Mouse (Mus musculus) midbrain, embryonic 16.5 days (tissue): Measurements from ENCODE around the gene Msi2. TPM values are rescaled to one million over a fixed set of nuclear protein-coding genes. Genes with fewer than 3 reads are reported as not detected.

Experiments
- ATAC-seq: fragments of 200-750 bp; cut with Nextera tagmentation; 2 replicates; pipeline ENCODE4 v1.8.0; 2017; ENCODE audit warnings: moderate TSS enrichment
- H3K27ac ChIP-seq: fragments of 300-500 bp; sonication (generic); 2 replicates; pipeline ENCODE4 v1.5.1; 2014; ENCODE audit warnings: mild to moderate bottlenecking, low read length, mixed read lengths
- H3K27me3 ChIP-seq: fragments of 300-500 bp; sonication (generic); 2 replicates; pipeline ENCODE4 v1.6.1; 2014; ENCODE audit warnings: low read depth, low read length, mixed read lengths; ENCODE audit not compliant: control insufficient read depth, insufficient read depth
- H3K36me3 ChIP-seq: fragments of 300-500 bp; sonication (generic); 2 replicates; pipeline ENCODE4 v1.6.1; 2014; ENCODE audit warnings: mild to moderate bottlenecking, low read length, moderate library complexity, mixed read lengths; ENCODE audit not compliant: control insufficient read depth, insufficient read depth
- H3K4me1 ChIP-seq: fragments of 300-500 bp; sonication (generic); 2 replicates; pipeline ENCODE4 v1.6.1; 2014; ENCODE audit warnings: mild to moderate bottlenecking, low read length, mixed read lengths; ENCODE audit not compliant: control insufficient read depth, insufficient read depth
- H3K4me2 ChIP-seq: fragments of 300-500 bp; sonication (generic); 2 replicates; pipeline ENCODE4 v1.6.1; 2014; ENCODE audit warnings: mild to moderate bottlenecking, low read length, mixed read lengths
- H3K4me3 ChIP-seq: fragments of 300-500 bp; sonication (generic); 2 replicates; pipeline ENCODE4 v1.5.1; 2014; ENCODE audit warnings: low read depth, mild to moderate bottlenecking, low read length, moderate library complexity, mixed read lengths
- H3K9ac ChIP-seq: fragments of 300-500 bp; sonication (generic); 2 replicates; pipeline ENCODE4 v1.6.1; 2014; ENCODE audit warnings: low read depth, low read length, mixed read lengths
- H3K9me3 ChIP-seq: fragments of 300-500 bp; sonication (generic); replicated peaks from 2 replicates; pipeline ENCODE4 v1.6.1; 2014; ENCODE audit warnings: mild to moderate bottlenecking, low read length, mixed read lengths; ENCODE audit not compliant: control insufficient read depth, poor library complexity, severe bottlenecking
- WGBS: fragments of 180-500 bp; shearing (Covaris S2); extraction: QIAGEN DNeasy Blood & Tissue Kit; methylation state at CpG from one replicate; pipeline ENCODE4 v1.1.7; 2014; 5-methylcytosine and 5-hydroxymethylcytosine counted together
- polyA plus RNA-seq: library from polyadenylated mRNA; unstranded; fragments of >200 nt; fragmentation: Nextera tagmentation; extraction: Ambion mirVana; gene quantifications from 2 replicates; pipeline ENCODE4 v1.2.1, GENCODE M21; 2015

Gene Msi2
- polyA plus RNA-seq, 1 experiment from 2014 or later: 29.4 TPM

GRCm38 (mm10) chr11:88399028-88399427, 319.3 kb downstream of the Msi2 start:
- no peak overlapping the region for H3K4me3 ChIP-seq

GRCm38 (mm10) chr11:88395076-88395990, 323.0 kb downstream of the Msi2 start:
- Histone ChIP-seq H3K9me3 (peaks cover 3% of the 10 kb centered on the region; the same call in 1 of the 2 replicates), H3K4me3 (no peak overlapping the region), H3K9ac (no peak overlapping the region), H3K4me1 (peaks cover 29% of the 10 kb centered on the region), H3K36me3 (no peaks in the 10 kb centered on the region; the same call in 1 of the 2 replicates), H3K4me2 (no peak overlapping the region), H3K27me3 (no peaks in the 10 kb centered on the region), H3K27ac (peak overlapping the region; percentile 60)
- ATAC-seq: peak; percentile 30; the same call in 1 of the 2 replicates
- WGBS: 65% methylated on average over 8 of the region's 8 CpGs

More at GRCm38 (mm10) chr11:88399028-88399427, 319.3 kb downstream of the Msi2 start:
- H3K9me3 ChIP-seq: no peaks in the 10 kb centered on the region
- no peaks in the 10 kb centered on the region; the same call in 1 of the 2 replicates for H3K36me3 ChIP-seq
- WGBS: 67% methylated on average over 5 of the region's 5 CpGs
- H3K9ac ChIP-seq: 0 out of 2 replicates have a peak overlapping the region, but pooled peaks have one; percentile 30
- peaks cover 38% of the 10 kb centered on the region for H3K4me1 ChIP-seq
- H3K4me2 ChIP-seq: no peak overlapping the region
- H3K27ac ChIP-seq: peak overlapping the region; percentile 26; the same call in 1 of the 2 replicates
- no peak for ATAC-seq
- H3K27me3 ChIP-seq: no peaks in the 10 kb centered on the region

GRCm38 (mm10) chr11:88394341-88395075, 323.8 kb downstream of the Msi2 start:
- Histone ChIP-seq H3K4me2 (0 out of 2 replicates have a peak overlapping the region, but pooled peaks have one; percentile 10), H3K9ac (no peak overlapping the region), H3K27me3 (no peaks in the 10 kb centered on the region), H3K36me3 (no peaks in the 10 kb centered on the region), H3K4me1 (peaks cover 27% of the 10 kb centered on the region), H3K4me3 (no peak overlapping the region), H3K27ac (peak overlapping the region; percentile 60), H3K9me3 (peaks cover 3% of the 10 kb centered on the region; the same call in 1 of the 2 replicates)
- peak; percentile 43; the same call in 1 of the 2 replicates for ATAC-seq
- 52% methylated on average over 19 of the region's 19 CpGs for WGBS

- peaks cover 3% of the 10 kb centered on the region; the same call in 1 of the 2 replicates for H3K9me3 ChIP-seq
These were observed 325.6 kb downstream of the Msi2 start for GRCm38 (mm10) chr11:88392715-88393114.

DNA sequence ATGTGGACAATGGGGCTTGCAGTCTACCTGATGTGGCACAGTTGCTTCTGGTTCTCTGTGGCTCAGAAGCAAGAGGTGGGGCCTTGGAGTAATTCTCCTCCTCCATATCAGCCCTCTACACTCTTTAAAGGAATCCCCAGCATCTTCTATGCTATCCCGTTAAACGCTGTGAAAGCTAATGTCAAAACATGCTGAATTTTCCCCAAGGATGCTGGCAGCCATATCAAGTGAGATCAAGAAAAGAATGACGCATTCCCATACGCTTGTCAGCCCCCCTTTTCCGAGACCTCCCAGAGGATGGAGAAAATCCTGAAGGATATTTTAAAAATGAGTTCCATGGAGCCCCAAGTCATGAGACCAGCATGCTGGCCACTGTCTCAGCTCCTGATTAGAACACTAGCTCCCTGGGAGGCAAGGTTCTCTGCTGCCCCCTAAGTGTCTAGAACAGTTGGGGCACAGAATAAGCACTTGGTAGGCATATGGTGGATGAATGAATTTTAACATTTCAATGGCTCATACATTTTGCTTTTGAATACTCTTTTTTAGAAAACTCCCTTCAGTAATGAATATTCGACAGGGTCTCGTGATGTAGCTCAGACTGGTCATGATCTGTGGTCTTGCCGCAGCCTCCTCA, 327.0 kb downstream of the Msi2 start:
- no peak overlapping the region for H3K4me2 ChIP-seq
- no peak for ATAC-seq
- H3K36me3 ChIP-seq: no peaks in the 10 kb centered on the region
- H3K4me1 ChIP-seq: peaks cover 25% of the 10 kb centered on the region
- H3K9ac ChIP-seq: no peak overlapping the region
- no peak overlapping the region for H3K27ac ChIP-seq
- peaks cover 3% of the 10 kb centered on the region; the same call in 1 of the 2 replicates for H3K9me3 ChIP-seq
- no peaks in the 10 kb centered on the region for H3K27me3 ChIP-seq
- 60% methylated on average over 8 of the region's 8 CpGs for WGBS
- H3K4me3 ChIP-seq: no peak overlapping the region

More at GRCm38 (mm10) chr11:88392715-88393114, 325.6 kb downstream of the Msi2 start:
- Histone ChIP-seq H3K36me3 (no peaks in the 10 kb centered on the region), H3K27ac (peak overlapping the region; percentile 22; the same call in 1 of the 2 replicates), H3K27me3 (no peaks in the 10 kb centered on the region), H3K4me1 (peaks cover 25% of the 10 kb centered on the region), H3K4me3 (no peak overlapping the region), H3K9ac (no peak overlapping the region), H3K4me2 (no peak overlapping the region)
- no peak for ATAC-seq
- 88% methylated on average over 10 of the region's 10 CpGs for WGBS

DNA sequence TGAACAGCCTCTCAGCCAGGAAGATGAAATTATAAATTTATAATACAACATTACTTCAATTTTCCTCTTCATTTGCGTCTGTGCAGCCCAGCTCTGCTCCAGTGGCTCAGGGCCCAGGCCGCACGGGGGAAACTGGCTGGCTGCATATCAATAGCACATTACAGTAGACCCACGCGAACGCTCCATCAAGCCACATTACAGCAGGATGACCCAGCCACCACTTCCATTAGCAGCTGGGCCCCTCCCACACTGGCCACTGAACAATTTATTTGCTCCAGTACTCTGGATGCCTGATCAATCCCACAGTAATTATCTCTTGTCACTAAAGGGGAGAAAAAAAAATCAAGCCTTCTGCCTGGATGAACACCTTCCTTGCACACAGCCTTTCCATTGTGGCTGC, 328.8 kb downstream of the Msi2 start:
- Histone ChIP-seq H3K4me3 (no peak overlapping the region), H3K9ac (no peak overlapping the region), H3K27me3 (no peaks in the 10 kb centered on the region), H3K27ac (peak overlapping the region; percentile 12), H3K36me3 (no peaks in the 10 kb centered on the region; the same call in 1 of the 2 replicates), H3K9me3 (peaks cover 3% of the 10 kb centered on the region; the same call in 1 of the 2 replicates), H3K4me2 (no peak overlapping the region), H3K4me1 (peaks cover 14% of the 10 kb centered on the region)
- 66% methylated on average over 6 of the region's 6 CpGs for WGBS
- ATAC-seq: no peak

GRCm38 (mm10) chr11:88386916-88387315, 331.4 kb downstream of the Msi2 start:
- H3K4me2 ChIP-seq: no peak overlapping the region
- H3K9me3 ChIP-seq: no peaks in the 10 kb centered on the region
- no peak for ATAC-seq
- no peak overlapping the region for H3K9ac ChIP-seq
- H3K36me3 ChIP-seq: no peaks in the 10 kb centered on the region; the same call in 1 of the 2 replicates
- H3K4me3 ChIP-seq: no peak overlapping the region
- no peak overlapping the region for H3K27ac ChIP-seq
- H3K27me3 ChIP-seq: no peaks in the 10 kb centered on the region
- 86% methylated on average over 4 of the region's 4 CpGs for WGBS
- peaks cover 13% of the 10 kb centered on the region; the same call in 1 of the 2 replicates for H3K4me1 ChIP-seq

DNA sequence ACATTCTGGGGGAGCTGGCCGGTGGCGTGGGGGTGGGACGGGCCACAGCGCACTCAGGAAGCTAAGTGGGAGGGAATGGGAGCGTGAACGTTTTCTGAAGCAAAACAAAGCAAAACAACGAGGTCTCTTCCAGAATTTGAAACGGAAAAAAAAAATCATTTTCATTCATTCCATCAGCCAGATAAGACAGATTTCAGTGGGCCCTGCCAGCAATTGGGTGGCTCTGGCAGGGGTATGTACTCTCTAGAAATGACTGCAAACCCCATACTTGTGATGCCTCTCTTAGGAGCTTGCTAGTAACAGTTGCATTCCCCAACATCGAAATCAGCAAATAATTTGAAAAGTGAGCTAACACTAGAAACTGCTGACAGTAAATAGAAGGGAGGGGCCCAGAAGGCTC, 335.9 kb downstream of the Msi2 start:
- Histone ChIP-seq H3K4me2 (no peak overlapping the region), H3K4me1 (peaks cover 16% of the 10 kb centered on the region), H3K27ac (no peak overlapping the region), H3K27me3 (no peaks in the 10 kb centered on the region), H3K9me3 (no peaks in the 10 kb centered on the region), H3K4me3 (no peak overlapping the region), H3K36me3 (no peaks in the 10 kb centered on the region; the same call in 1 of the 2 replicates), H3K9ac (no peak overlapping the region)
- 78% methylated on average over 9 of the region's 9 CpGs for WGBS
- no peak for ATAC-seq
